Mouse (Mus musculus): ENCODE measurements around the gene Alpk3. TPM values are rescaled to one million over a fixed set of nuclear protein-coding genes. Genes with fewer than 3 reads are reported as not detected.

The Alpk3 gene
- polyA plus RNA-seq, 1 experiment from 2014 or later: 2.2 TPM

- H3K27ac ChIP-seq: no peak overlapping the region
- H3K9me3 ChIP-seq: no peaks in the 10 kb centered on the region
- H3K4me1 ChIP-seq: peaks cover 17% of the 10 kb centered on the region
- WGBS: 91% methylated on average over 2 of the region's 2 CpGs
- H3K4me3 ChIP-seq: no peak overlapping the region
- no peaks in the 10 kb centered on the region for H3K27me3 ChIP-seq
- H3K9ac ChIP-seq: no peak overlapping the region
- H3K36me3 ChIP-seq: no peaks in the 10 kb centered on the region
- H3K4me2 ChIP-seq: no peak overlapping the region
- no peak for ATAC-seq (ENCODE audit: insufficient number of reproducible peaks, low FRiP score, low TSS enrichment, low read depth)
These were observed 54.3 kb downstream of the Alpk3 start for GRCm38 (mm10) chr7:81111729-81112128.

- WGBS: 45% methylated on average over 6 of the region's 6 CpGs
- no peaks in the 10 kb centered on the region for H3K9me3 ChIP-seq
- no peak overlapping the region for H3K27ac ChIP-seq
- peaks cover 17% of the 10 kb centered on the region for H3K4me1 ChIP-seq
- H3K4me3 ChIP-seq: no peak overlapping the region
- no peaks in the 10 kb centered on the region for H3K27me3 ChIP-seq
- no peak overlapping the region for H3K4me2 ChIP-seq
- no peaks in the 10 kb centered on the region for H3K36me3 ChIP-seq
- ATAC-seq (ENCODE audit: insufficient number of reproducible peaks, low FRiP score, low TSS enrichment, low read depth): no peak
- H3K9ac ChIP-seq: no peak overlapping the region
These were observed 55.4 kb downstream of the Alpk3 start for GRCm38 (mm10) chr7:81112686-81113360.

GRCm38 (mm10) chr7:81114555-81114954, 57.2 kb downstream of the Alpk3 start, which contains the start of gene Slc28a1:
TSS of gene Slc28a1 (plus strand) at chr7:81114799.
- H3K9ac ChIP-seq: no peak within 1 kb of the TSS
- no peaks in the 10 kb centered on the region for H3K9me3 ChIP-seq
- no peaks in the 10 kb centered on the region for H3K27me3 ChIP-seq
- H3K4me1 ChIP-seq: peaks cover 16% of the 10 kb centered on the region
- no peaks in the 10 kb centered on the region for H3K36me3 ChIP-seq
- no peak within 1 kb of the TSS for H3K4me3 ChIP-seq
- ATAC-seq (ENCODE audit: insufficient number of reproducible peaks, low FRiP score, low TSS enrichment, low read depth): no peak
- no peak within 1 kb of the TSS for H3K27ac ChIP-seq
- H3K4me2 ChIP-seq: no peak within 1 kb of the TSS
- WGBS: 63% methylated on average over 6 of the region's 6 CpGs

DNA sequence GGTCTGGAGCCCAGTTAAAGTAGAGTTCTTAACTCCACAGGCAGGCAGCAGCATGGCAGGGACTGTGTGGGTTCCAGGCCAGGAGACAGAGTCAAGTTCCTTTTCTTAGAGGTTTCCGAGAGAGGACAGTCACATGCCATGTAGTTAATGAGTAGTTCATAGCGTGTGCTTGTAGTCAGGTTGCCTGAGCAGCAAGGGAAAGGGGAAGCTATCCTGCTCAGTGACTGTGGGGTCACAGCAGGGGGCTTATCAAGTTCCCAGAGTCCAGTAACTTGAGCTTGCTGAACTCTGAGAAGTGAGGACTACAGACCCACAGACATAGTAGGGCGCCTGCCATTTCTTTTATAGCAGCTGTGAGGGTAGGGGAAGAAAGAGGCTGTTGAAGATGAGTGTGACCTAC, 63.7 kb downstream of the Alpk3 start:
- Histone ChIP-seq H3K4me2 (no peak overlapping the region), H3K9ac (no peak overlapping the region), H3K36me3 (no peaks in the 10 kb centered on the region), H3K4me3 (no peak overlapping the region), H3K9me3 (no peaks in the 10 kb centered on the region), H3K4me1 (peaks cover 11% of the 10 kb centered on the region; the same call in 1 of the 2 replicates), H3K27ac (no peak overlapping the region), H3K27me3 (no peaks in the 10 kb centered on the region)
- no peak for ATAC-seq (ENCODE audit: insufficient number of reproducible peaks, low FRiP score, low TSS enrichment, low read depth)
- WGBS: 36% methylated on average over 3 of the region's 3 CpGs

DNA sequence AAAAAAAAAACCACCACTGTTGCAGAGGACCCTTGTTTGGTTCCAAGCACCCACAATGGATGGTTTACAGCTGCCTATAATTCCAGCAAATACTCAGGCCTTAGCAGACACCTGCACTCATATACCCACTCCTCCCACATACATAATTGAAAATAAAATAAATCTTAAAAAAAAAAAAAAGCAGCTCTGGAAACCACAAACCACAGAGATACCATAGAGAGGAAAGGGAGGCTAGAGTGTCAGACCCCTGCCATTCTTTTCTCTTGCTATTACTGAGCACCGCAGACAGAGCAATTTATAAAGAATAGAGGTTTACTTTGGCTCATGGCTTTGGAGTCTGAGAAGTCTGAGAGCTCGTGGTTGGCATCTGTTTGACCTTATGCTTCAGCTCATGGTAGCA, 65.4 kb downstream of the Alpk3 start:
- no peak for ATAC-seq (ENCODE audit: insufficient number of reproducible peaks, low FRiP score, low TSS enrichment, low read depth)
- Histone ChIP-seq H3K27ac (no peak overlapping the region), H3K4me1 (peaks cover 11% of the 10 kb centered on the region; the same call in 1 of the 2 replicates), H3K27me3 (no peaks in the 10 kb centered on the region), H3K9ac (no peak overlapping the region), H3K36me3 (no peaks in the 10 kb centered on the region), H3K4me2 (no peak overlapping the region), H3K9me3 (no peaks in the 10 kb centered on the region), H3K4me3 (no peak overlapping the region)
- WGBS: 71% methylated on average over 2 of the region's 2 CpGs

DNA sequence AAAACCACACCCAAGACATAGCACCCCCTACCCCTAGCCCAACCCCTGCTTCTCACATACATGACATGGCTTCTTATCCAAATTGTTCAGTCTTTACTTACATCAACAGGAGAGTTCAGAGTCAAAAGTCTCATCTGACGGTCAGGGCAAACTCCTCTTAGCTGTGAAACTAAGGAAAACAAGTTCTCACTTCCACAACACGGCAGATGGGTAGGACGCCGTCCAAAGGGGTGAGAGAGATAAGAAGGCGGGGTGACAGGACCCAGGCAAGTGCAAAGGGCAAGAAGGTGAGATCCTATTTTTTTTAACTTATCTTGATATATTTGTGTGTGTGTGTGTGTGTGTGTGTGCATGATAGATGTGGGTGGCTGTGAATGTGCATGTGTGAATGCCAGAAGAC, 66.2 kb downstream of the Alpk3 start:
- H3K4me3 ChIP-seq: no peak overlapping the region
- WGBS: 89% methylated on average over 5 of the region's 5 CpGs
- no peak overlapping the region for H3K4me2 ChIP-seq
- no peaks in the 10 kb centered on the region for H3K9me3 ChIP-seq
- no peak overlapping the region for H3K9ac ChIP-seq
- H3K27ac ChIP-seq: no peak overlapping the region
- H3K27me3 ChIP-seq: no peaks in the 10 kb centered on the region
- no peak for ATAC-seq (ENCODE audit: insufficient number of reproducible peaks, low FRiP score, low TSS enrichment, low read depth)
- peaks cover 11% of the 10 kb centered on the region; the same call in 1 of the 2 replicates for H3K4me1 ChIP-seq
- no peaks in the 10 kb centered on the region for H3K36me3 ChIP-seq

GRCm38 (mm10) chr7:81124773-81125172, 67.4 kb downstream of the Alpk3 start:
- Histone ChIP-seq H3K9ac (no peak overlapping the region), H3K4me2 (no peak overlapping the region), H3K27ac (no peak overlapping the region), H3K9me3 (no peaks in the 10 kb centered on the region), H3K36me3 (no peaks in the 10 kb centered on the region), H3K4me3 (no peak overlapping the region), H3K27me3 (no peaks in the 10 kb centered on the region), H3K4me1 (peaks cover 11% of the 10 kb centered on the region; the same call in 1 of the 2 replicates)
- no peak for ATAC-seq (ENCODE audit: insufficient number of reproducible peaks, low FRiP score, low TSS enrichment, low read depth)
- WGBS: 81% methylated on average over 8 of the region's 8 CpGs

- H3K4me1 ChIP-seq: peaks cover 11% of the 10 kb centered on the region; the same call in 1 of the 2 replicates
- no peaks in the 10 kb centered on the region for H3K27me3 ChIP-seq
- H3K4me3 ChIP-seq: no peak overlapping the region
- no peaks in the 10 kb centered on the region for H3K9me3 ChIP-seq
- H3K9ac ChIP-seq: no peak overlapping the region
- H3K36me3 ChIP-seq: no peaks in the 10 kb centered on the region
- 0 out of 2 replicates have a peak, but pooled peaks have one; percentile 20 for ATAC-seq (ENCODE audit: insufficient number of reproducible peaks, low FRiP score, low TSS enrichment, low read depth)
- no peak overlapping the region for H3K27ac ChIP-seq
- no peak overlapping the region for H3K4me2 ChIP-seq
- WGBS: 63% methylated on average over 10 of the region's 10 CpGs
These were observed 68.1 kb downstream of the Alpk3 start for GRCm38 (mm10) chr7:81125215-81126175.

GRCm38 (mm10) chr7:81131864-81132263, 74.5 kb downstream of the Alpk3 start:
- Histone ChIP-seq H3K4me3 (no peak overlapping the region), H3K4me2 (no peak overlapping the region), H3K9ac (no peak overlapping the region), H3K9me3 (no peaks in the 10 kb centered on the region), H3K27ac (peak overlapping the region; percentile 27; the same call in 1 of the 2 replicates), H3K27me3 (no peaks in the 10 kb centered on the region), H3K4me1 (peaks cover 25% of the 10 kb centered on the region), H3K36me3 (no peaks in the 10 kb centered on the region)
- no peak for ATAC-seq (ENCODE audit: insufficient number of reproducible peaks, low FRiP score, low TSS enrichment, low read depth)
- WGBS: 29% methylated on average over 7 of the region's 7 CpGs

DNA sequence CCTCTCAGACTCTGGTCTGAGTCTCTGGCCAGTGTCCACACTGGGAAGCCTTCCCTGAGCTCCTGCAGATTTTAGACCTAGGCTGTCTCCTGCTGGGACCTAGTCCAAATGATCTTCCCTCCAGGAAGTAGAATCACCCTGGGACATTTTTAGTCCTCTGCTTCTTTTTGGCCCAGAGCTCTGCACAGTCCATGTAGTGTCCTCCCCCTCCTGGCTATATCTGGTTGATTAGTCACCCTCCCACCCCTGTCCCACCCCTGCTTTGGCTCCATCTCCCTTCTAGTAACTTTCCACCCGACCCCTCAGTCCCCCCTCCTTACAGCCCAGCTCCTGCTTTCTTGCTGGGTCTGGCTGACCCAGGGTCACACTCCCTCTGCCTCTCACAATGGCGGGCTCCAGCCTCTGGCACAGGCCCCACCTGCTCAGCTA, 75.5 kb downstream of the Alpk3 start:
- Histone ChIP-seq H3K27me3 (no peaks in the 10 kb centered on the region), H3K4me1 (peaks cover 25% of the 10 kb centered on the region), H3K4me3 (no peak overlapping the region), H3K36me3 (no peaks in the 10 kb centered on the region), H3K9ac (no peak overlapping the region), H3K9me3 (no peaks in the 10 kb centered on the region), H3K4me2 (no peak overlapping the region), H3K27ac (no peak overlapping the region)
- WGBS: 36% methylated on average over 2 of the region's 2 CpGs
- ATAC-seq (ENCODE audit: insufficient number of reproducible peaks, low FRiP score, low TSS enrichment, low read depth): peak; percentile 36; the same call in 1 of the 2 replicates

DNA sequence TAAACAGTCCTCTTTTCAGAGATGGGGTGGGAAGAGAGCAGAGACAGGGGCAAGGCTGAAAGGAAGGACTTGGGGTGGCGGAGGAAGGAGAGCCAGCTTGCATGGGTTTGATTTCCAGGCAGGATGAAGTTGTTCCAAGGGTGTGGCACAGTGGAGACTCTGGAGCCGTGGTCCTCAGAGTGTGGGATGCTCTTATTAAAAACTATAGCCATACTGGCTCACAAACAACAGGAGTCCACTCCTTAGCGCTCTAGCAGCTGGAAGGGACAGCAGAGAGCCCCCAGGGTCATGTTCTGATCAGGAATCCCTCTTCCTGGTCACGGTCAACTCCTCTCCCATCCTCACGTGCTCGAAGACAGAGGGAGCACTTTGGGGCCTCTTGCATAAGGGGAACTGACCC, 76.0 kb downstream of the Alpk3 start:
- H3K9ac ChIP-seq: no peak overlapping the region
- H3K9me3 ChIP-seq: no peaks in the 10 kb centered on the region
- no peak for ATAC-seq (ENCODE audit: insufficient number of reproducible peaks, low FRiP score, low TSS enrichment, low read depth)
- 71% methylated on average over 6 of the region's 6 CpGs for WGBS
- no peaks in the 10 kb centered on the region for H3K36me3 ChIP-seq
- no peaks in the 10 kb centered on the region for H3K27me3 ChIP-seq
- H3K4me1 ChIP-seq: peaks cover 25% of the 10 kb centered on the region
- no peak overlapping the region for H3K4me2 ChIP-seq
- peak overlapping the region; percentile 89; the same call in 1 of the 2 replicates for H3K27ac ChIP-seq
- H3K4me3 ChIP-seq: no peak overlapping the region

DNA sequence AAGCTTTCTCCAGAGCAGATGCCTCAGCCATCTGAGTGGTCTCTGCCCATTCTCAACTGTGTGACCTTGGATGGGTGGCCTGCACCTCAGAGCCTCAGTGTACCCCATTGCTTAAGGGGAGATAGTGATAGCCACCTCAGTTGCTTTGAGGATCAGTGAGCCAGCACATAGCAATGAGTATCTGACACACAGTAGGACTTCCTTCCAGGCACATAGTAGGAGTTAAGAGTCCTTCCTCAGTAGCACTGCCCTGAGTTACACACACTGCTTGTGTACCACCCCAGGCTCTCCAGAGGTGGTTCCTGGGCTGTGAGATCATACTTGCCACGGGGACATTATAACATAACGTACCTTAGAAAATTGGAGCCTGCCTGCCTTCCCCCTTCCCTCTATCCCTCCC, 76.5 kb downstream of the Alpk3 start:
- no peak for ATAC-seq (ENCODE audit: insufficient number of reproducible peaks, low FRiP score, low TSS enrichment, low read depth)
- peak overlapping the region; percentile 47; the same call in 1 of the 2 replicates for H3K4me2 ChIP-seq
- H3K9ac ChIP-seq: no peak overlapping the region
- H3K36me3 ChIP-seq: no peaks in the 10 kb centered on the region
- WGBS: 28% methylated on average over 2 of the region's 2 CpGs
- H3K9me3 ChIP-seq: no peaks in the 10 kb centered on the region
- no peak overlapping the region for H3K4me3 ChIP-seq
- H3K27ac ChIP-seq: peak overlapping the region; percentile 89
- no peaks in the 10 kb centered on the region for H3K27me3 ChIP-seq
- peaks cover 25% of the 10 kb centered on the region for H3K4me1 ChIP-seq

All from limb, embryonic 15.5 days (tissue).